Mouse (Mus musculus) hindbrain, embryonic 15.5 days (tissue): ENCODE results near the gene Selenom. TPM values are rescaled to one million over a fixed set of nuclear protein-coding genes. Genes with fewer than 3 reads are reported as not detected.
A peak's percentile ranks its signal among the peaks of the same experiment; 100 is the strongest.

ENCODE experiments used
- ATAC-seq: fragments of 200-750 bp; cut with Nextera tagmentation; 2 replicates; pipeline ENCODE4 v1.8.0; 2017; ENCODE audit warnings: low read depth, moderate number of reproducible peaks, moderate TSS enrichment; ENCODE audit not compliant: low FRiP score
- H3K27ac ChIP-seq: fragments of 300-500 bp; sonication (generic); replicated peaks from 2 replicates; pipeline ENCODE4 v1.5.1; 2015; ENCODE audit warnings: mild to moderate bottlenecking, inconsistent platforms
- H3K27me3 ChIP-seq: fragments of 300-500 bp; sonication (generic); 2 replicates; pipeline ENCODE4 v1.6.1; 2015; ENCODE audit warnings: control low read depth, inconsistent platforms
- H3K36me3 ChIP-seq: fragments of 300-500 bp; sonication (generic); 2 replicates; pipeline ENCODE4 v1.6.1; 2015; ENCODE audit warnings: control low read depth, inconsistent platforms
- H3K4me1 ChIP-seq: fragments of 300-500 bp; sonication (generic); replicated peaks from 2 replicates; pipeline ENCODE4 v1.6.1; 2015; ENCODE audit warnings: control low read depth, inconsistent platforms
- H3K4me2 ChIP-seq: fragments of 300-500 bp; sonication (generic); 2 replicates; pipeline ENCODE4 v1.6.1; 2015; ENCODE audit warnings: moderate library complexity, mild to moderate bottlenecking, inconsistent platforms
- H3K4me3 ChIP-seq: fragments of 300-500 bp; sonication (generic); 2 replicates; pipeline ENCODE4 v1.5.1; 2015; ENCODE audit warnings: mild to moderate bottlenecking, inconsistent platforms
- H3K9ac ChIP-seq: fragments of 300-500 bp; sonication (generic); 2 replicates; pipeline ENCODE4 v1.6.1; 2015; ENCODE audit warnings: inconsistent platforms
- H3K9me3 ChIP-seq: fragments of 300-500 bp; sonication (generic); 2 replicates; pipeline ENCODE4 v1.6.1; 2016; ENCODE audit warnings: control low read depth, inconsistent platforms
- WGBS: fragments of 180-500 bp; shearing (Covaris S2); methylation state at CpG from one replicate; pipeline ENCODE4 v1.1.7; 2015; 5-methylcytosine and 5-hydroxymethylcytosine counted together
- polyA plus RNA-seq: library from polyadenylated mRNA; unstranded; fragments of >200 nt; fragmentation: Nextera tagmentation; extraction: Ambion mirVana; gene quantifications from 2 replicates; pipeline ENCODE4 v1.2.1, GENCODE M21; 2015

Selenom gene
- polyA plus RNA-seq, 1 experiment from 2014 or later, result 139 TPM

- no peak overlapping the region for H3K4me3 ChIP-seq
- no peaks in the 10 kb centered on the region for H3K9me3 ChIP-seq
- H3K27me3 ChIP-seq, result no peaks in the 10 kb centered on the region
- no peak overlapping the region for H3K9ac ChIP-seq
- no peak for ATAC-seq
- H3K4me1 ChIP-seq, result no peaks in the 10 kb centered on the region
- no peak overlapping the region for H3K27ac ChIP-seq
- 83% methylated on average over 4 of the region's 4 CpGs for WGBS
- H3K4me2 ChIP-seq, result no peak overlapping the region
- H3K36me3 ChIP-seq, result no peaks in the 10 kb centered on the region
Measured at GRCm38 (mm10) chr11:3525560-3525959, 11.1 kb downstream of the Selenom start.

- no peak overlapping the region for H3K27ac ChIP-seq
- no peak overlapping the region for H3K9ac ChIP-seq
- H3K27me3 ChIP-seq, result no peaks in the 10 kb centered on the region
- no peak for ATAC-seq
- H3K4me1 ChIP-seq, result no peaks in the 10 kb centered on the region
- WGBS, result 84% methylated on average over 9 of the region's 9 CpGs
- H3K9me3 ChIP-seq, result no peaks in the 10 kb centered on the region
- no peak overlapping the region for H3K4me3 ChIP-seq
- H3K4me2 ChIP-seq, result no peak overlapping the region
- H3K36me3 ChIP-seq, result no peaks in the 10 kb centered on the region
Measured at GRCm38 (mm10) chr11:3526207-3526606, 11.7 kb downstream of the Selenom start.

GRCm38 (mm10) chr11:3526979-3527738 is 12.7 kb downstream of the Selenom start:
- Histone ChIP-seq H3K4me1 (no peaks in the 10 kb centered on the region), H3K27ac (no peak overlapping the region), H3K27me3 (no peaks in the 10 kb centered on the region), H3K9ac (no peak overlapping the region), H3K36me3 (no peaks in the 10 kb centered on the region), H3K4me3 (no peak overlapping the region), H3K9me3 (no peaks in the 10 kb centered on the region), H3K4me2 (no peak overlapping the region)
- ATAC-seq, result no peak
- WGBS, result 90% methylated on average over 24 of the region's 24 CpGs

DNA sequence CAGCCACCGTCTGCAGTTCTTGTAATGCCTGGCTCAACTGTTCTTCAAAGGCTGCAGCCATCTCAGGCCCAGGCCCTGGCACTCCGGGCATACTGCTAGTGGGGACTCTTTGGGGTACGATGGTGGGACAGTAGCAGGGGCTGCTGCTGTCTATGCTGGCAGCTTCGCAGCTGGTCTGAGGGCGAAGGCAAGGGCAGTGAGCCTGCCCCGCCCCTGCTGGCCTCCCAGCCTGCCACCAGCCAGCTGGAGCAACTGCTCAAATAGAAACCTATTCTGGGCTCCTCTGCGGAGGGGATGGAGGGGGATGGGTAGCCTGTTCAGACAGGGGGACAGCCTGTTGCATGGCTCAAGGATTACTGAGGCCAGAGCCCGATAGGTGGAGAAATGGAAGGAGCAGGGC is 13.3 kb downstream of the Selenom start:
- no peak overlapping the region for H3K4me2 ChIP-seq
- no peak overlapping the region for H3K27ac ChIP-seq
- H3K4me3 ChIP-seq, result no peak overlapping the region
- H3K9me3 ChIP-seq, result no peaks in the 10 kb centered on the region
- WGBS, result 76% methylated on average over 8 of the region's 8 CpGs
- ATAC-seq, result no peak
- H3K9ac ChIP-seq, result no peak overlapping the region
- H3K4me1 ChIP-seq, result no peaks in the 10 kb centered on the region
- H3K36me3 ChIP-seq, result no peaks in the 10 kb centered on the region
- H3K27me3 ChIP-seq, result no peaks in the 10 kb centered on the region

DNA sequence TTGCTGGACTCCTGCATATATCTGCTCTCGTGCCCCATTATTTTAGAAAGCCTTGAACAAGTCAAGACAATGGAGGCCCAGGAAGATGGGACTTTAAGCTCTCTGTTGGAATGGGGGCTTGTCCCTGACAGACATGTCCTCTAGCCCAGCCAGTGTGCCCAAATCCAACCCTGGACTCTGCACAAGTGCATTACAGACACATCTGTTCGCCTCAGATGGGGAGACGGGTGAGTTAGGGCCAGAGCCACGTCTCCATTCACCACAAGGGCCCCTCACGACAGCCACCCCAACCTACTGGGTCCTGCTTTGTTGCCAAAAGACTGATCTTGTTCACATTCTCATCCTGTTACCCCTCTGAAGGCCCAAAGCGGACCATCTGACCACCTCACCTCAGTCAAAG is 13.7 kb downstream of the Selenom start:
- Histone ChIP-seq H3K27me3 (no peaks in the 10 kb centered on the region), H3K9ac (no peak overlapping the region), H3K27ac (no peak overlapping the region), H3K4me2 (no peak overlapping the region), H3K9me3 (no peaks in the 10 kb centered on the region), H3K4me3 (no peak overlapping the region), H3K4me1 (no peaks in the 10 kb centered on the region), H3K36me3 (no peaks in the 10 kb centered on the region)
- WGBS, result 91% methylated on average over 6 of the region's 6 CpGs
- ATAC-seq, result no peak

- H3K36me3 ChIP-seq, result no peaks in the 10 kb centered on the region
- no peak overlapping the region for H3K27ac ChIP-seq
- no peaks in the 10 kb centered on the region for H3K9me3 ChIP-seq
- H3K4me1 ChIP-seq, result no peaks in the 10 kb centered on the region
- no peak for ATAC-seq
- H3K4me3 ChIP-seq, result no peak overlapping the region
- WGBS, result 80% methylated on average over 20 of the region's 20 CpGs
- no peak overlapping the region for H3K9ac ChIP-seq
- H3K27me3 ChIP-seq, result no peaks in the 10 kb centered on the region
- no peak overlapping the region for H3K4me2 ChIP-seq
Measured at GRCm38 (mm10) chr11:3529476-3530252, 15.2 kb downstream of the Selenom start.

- no peak overlapping the region for H3K4me2 ChIP-seq
- H3K4me3 ChIP-seq, result no peak overlapping the region
- no peak overlapping the region for H3K27ac ChIP-seq
- no peak overlapping the region for H3K9ac ChIP-seq
- no peaks in the 10 kb centered on the region for H3K36me3 ChIP-seq
- peaks cover 10% of the 10 kb centered on the region for H3K4me1 ChIP-seq
- no peaks in the 10 kb centered on the region for H3K27me3 ChIP-seq
- ATAC-seq, result no peak
- WGBS, result 93% methylated on average over 3 of the region's 3 CpGs
- no peaks in the 10 kb centered on the region for H3K9me3 ChIP-seq
Measured at GRCm38 (mm10) chr11:3530731-3531130, 16.2 kb downstream of the Selenom start.

DNA sequence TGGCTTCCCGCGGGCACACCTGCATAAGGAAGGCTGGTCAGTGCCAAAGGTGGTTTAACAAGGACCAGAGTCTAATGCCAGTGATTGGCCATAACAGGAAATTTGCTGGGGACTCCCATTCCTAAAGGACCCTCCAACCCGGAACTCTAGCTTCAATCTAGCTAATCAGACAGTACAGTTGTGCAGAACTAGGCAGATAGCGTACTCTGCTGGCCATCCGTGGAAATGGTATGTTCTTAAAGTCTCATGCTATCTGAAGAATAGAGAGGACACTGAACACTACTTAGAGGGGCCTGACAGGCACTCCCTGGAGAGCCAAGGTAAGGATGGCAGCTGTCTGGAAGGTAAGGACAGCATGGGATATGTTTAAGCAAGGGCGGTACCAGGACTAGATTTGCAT is 17.1 kb downstream of the Selenom start:
- Histone ChIP-seq H3K4me1 (peaks cover 16% of the 10 kb centered on the region), H3K4me3 (no peak overlapping the region), H3K27me3 (no peaks in the 10 kb centered on the region), H3K9me3 (no peaks in the 10 kb centered on the region), H3K9ac (no peak overlapping the region), H3K36me3 (no peaks in the 10 kb centered on the region), H3K27ac (no peak overlapping the region), H3K4me2 (no peak overlapping the region)
- ATAC-seq, result no peak
- 81% methylated on average over 6 of the region's 6 CpGs for WGBS

DNA sequence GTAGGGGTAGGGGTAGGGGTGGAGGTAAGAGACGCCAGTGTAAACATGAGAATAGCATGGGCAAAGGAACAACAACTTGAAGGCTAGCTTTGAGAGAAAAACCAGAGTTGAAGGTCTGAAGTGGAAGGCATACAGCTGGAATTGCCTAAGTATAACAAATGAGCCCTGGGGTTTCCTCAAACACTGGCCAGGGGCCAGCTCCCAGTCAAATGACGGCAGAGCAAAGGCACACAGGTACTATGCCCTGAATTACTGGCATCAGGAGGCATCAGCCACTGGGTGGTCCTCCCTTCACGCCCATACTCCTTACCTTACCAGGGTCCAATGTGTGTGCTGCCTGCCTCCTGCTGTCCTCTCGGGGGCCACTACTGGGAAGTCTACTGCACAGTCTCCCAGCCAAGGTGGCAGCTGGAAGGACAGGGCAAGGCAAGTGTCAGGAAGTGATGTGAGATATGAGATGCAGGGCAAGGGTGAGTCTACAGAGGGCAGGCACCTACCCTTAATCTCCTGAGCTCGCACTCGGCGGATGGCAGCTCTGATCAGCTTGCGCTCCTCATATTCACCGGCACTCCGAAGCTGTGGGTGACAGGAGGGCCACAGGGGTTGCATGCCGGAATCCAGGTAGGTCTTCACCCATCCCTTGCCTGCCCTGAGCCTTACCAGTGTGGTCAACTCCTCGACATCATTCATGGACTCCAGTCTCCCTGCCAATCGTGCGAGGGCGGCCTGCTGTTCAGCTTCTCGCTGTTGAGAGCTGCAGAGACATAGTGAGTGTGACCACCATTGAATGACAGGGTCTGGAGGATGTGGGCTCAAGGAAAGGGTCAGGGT is 17.8 kb downstream of the Selenom start:
- 92% methylated on average over 16 of the region's 16 CpGs for WGBS
- Histone ChIP-seq H3K36me3 (no peaks in the 10 kb centered on the region), H3K27me3 (no peaks in the 10 kb centered on the region), H3K4me1 (peaks cover 16% of the 10 kb centered on the region), H3K27ac (no peak overlapping the region), H3K4me2 (no peak overlapping the region), H3K9ac (no peak overlapping the region), H3K9me3 (no peaks in the 10 kb centered on the region), H3K4me3 (no peak overlapping the region)
- ATAC-seq, result no peak

GRCm38 (mm10) chr11:3533406-3533932 is 19.0 kb downstream of the Selenom start:
- H3K36me3 ChIP-seq, result no peaks in the 10 kb centered on the region
- H3K4me2 ChIP-seq, result no peak overlapping the region
- no peak overlapping the region for H3K9ac ChIP-seq
- H3K9me3 ChIP-seq, result no peaks in the 10 kb centered on the region
- H3K4me1 ChIP-seq, result peaks cover 19% of the 10 kb centered on the region
- no peak overlapping the region for H3K4me3 ChIP-seq
- H3K27ac ChIP-seq, result no peak overlapping the region
- H3K27me3 ChIP-seq, result no peaks in the 10 kb centered on the region
- 86% methylated on average over 17 of the region's 17 CpGs for WGBS
- no peak for ATAC-seq

GRCm38 (mm10) chr11:3534956-3535355 is 20.5 kb downstream of the Selenom start:
- Histone ChIP-seq H3K9me3 (no peaks in the 10 kb centered on the region), H3K4me3 (peak overlapping the region; percentile 59), H3K4me1 (peaks cover 22% of the 10 kb centered on the region), H3K27ac (peak overlapping the region; percentile 81; the same call in 1 of the 2 replicates), H3K9ac (no peak overlapping the region; the same call in 1 of the 2 replicates), H3K27me3 (no peaks in the 10 kb centered on the region), H3K36me3 (no peaks in the 10 kb centered on the region), H3K4me2 (peak overlapping the region; percentile 99)
- ATAC-seq, result 0 out of 2 replicates have a peak, but pooled peaks have one; percentile 2
- WGBS, result 5% methylated on average over 8 of the region's 8 CpGs
